Mouse (Mus musculus) intestine, embryonic 14.5 days (tissue): ENCODE data around the gene Adamts14. TPM values are rescaled to one million over a fixed set of nuclear protein-coding genes. Genes with fewer than 3 reads are reported as not detected.

Source experiments
- ATAC-seq: fragments of 200-750 bp; cut with Nextera tagmentation; replicated peaks from 2 replicates; pipeline ENCODE4 v1.8.0; 2017; ENCODE audit warnings: low read depth, moderate number of reproducible peaks, moderate TSS enrichment, moderate library complexity; ENCODE audit not compliant: low FRiP score, low TSS enrichment
- DNase-seq: peaks from one replicate; pipeline ENCODE4 v3.0.0-alpha.2; 2018; ENCODE audit warnings: low spot score
- H3K27ac ChIP-seq: fragments of 300-500 bp; sonication (generic); 2 replicates; pipeline ENCODE4 v1.5.1; 2014; ENCODE audit warnings: low read depth, mild to moderate bottlenecking, control low read depth
- H3K27me3 ChIP-seq: fragments of 300-500 bp; sonication (generic); replicated peaks from 2 replicates; pipeline ENCODE4 v1.6.1; 2014; ENCODE audit warnings: low read length, control low read depth; ENCODE audit not compliant: control insufficient read depth, insufficient read depth
- H3K36me3 ChIP-seq: fragments of 300-500 bp; sonication (generic); 2 replicates; pipeline ENCODE4 v1.6.1; 2014; ENCODE audit warnings: low read length, control low read depth; ENCODE audit not compliant: control insufficient read depth, insufficient read depth
- H3K4me1 ChIP-seq: fragments of 300-500 bp; sonication (generic); replicated peaks from 2 replicates; pipeline ENCODE4 v1.6.1; 2014; ENCODE audit warnings: low read length, control low read depth, mixed read lengths; ENCODE audit not compliant: control insufficient read depth, insufficient read depth
- H3K4me2 ChIP-seq: fragments of 300-500 bp; sonication (generic); 2 replicates; pipeline ENCODE4 v1.6.1; 2014; ENCODE audit warnings: low read length
- H3K4me3 ChIP-seq: fragments of 300-500 bp; sonication (generic); 2 replicates; pipeline ENCODE4 v1.5.1; 2014; ENCODE audit warnings: low read depth, low read length, control low read depth, mixed read lengths
- H3K9ac ChIP-seq: fragments of 300-500 bp; sonication (generic); 2 replicates; pipeline ENCODE4 v1.6.1; 2014; ENCODE audit warnings: mild to moderate bottlenecking, low read length
- H3K9me3 ChIP-seq: fragments of 300-500 bp; sonication (generic); 2 replicates; pipeline ENCODE4 v1.6.1; 2016; ENCODE audit warnings: low read length, control low read depth; ENCODE audit not compliant: control insufficient read depth
- WGBS: fragments of 180-500 bp; shearing (Covaris S2); extraction: QIAGEN DNeasy Blood & Tissue Kit; methylation state at CpG from one replicate; pipeline ENCODE4 v1.1.7; 2014; 5-methylcytosine and 5-hydroxymethylcytosine counted together
- polyA plus RNA-seq: library from polyadenylated mRNA; unstranded; fragments of >200 nt; fragmentation: Nextera tagmentation; extraction: Ambion mirVana; gene quantifications from 2 replicates; pipeline ENCODE4 v1.2.1, GENCODE M21; 2014

Adamts14 gene
- polyA plus RNA-seq, 1 experiment from 2014 or later: 1.2 TPM

GRCm38 (mm10) chr10:61176221-61176790 is 96.9 kb downstream of the Adamts14 start:
- Histone ChIP-seq H3K4me2 (peak overlapping the region; percentile 26), H3K9ac (no peak overlapping the region), H3K27ac (no peak overlapping the region), H3K4me1 (no peaks in the 10 kb centered on the region), H3K27me3 (no peaks in the 10 kb centered on the region; the same call in 1 of the 2 replicates), H3K36me3 (no peaks in the 10 kb centered on the region), H3K9me3 (no peaks in the 10 kb centered on the region), H3K4me3 (no peak overlapping the region)
- WGBS: 50% methylated on average over 7 of the region's 7 CpGs
- ATAC-seq: no peak
- DNase-seq: no peak

GRCm38 (mm10) chr10:61175442-61176204 is 97.6 kb downstream of the Adamts14 start:
- Histone ChIP-seq H3K9ac (no peak overlapping the region), H3K4me1 (no peaks in the 10 kb centered on the region), H3K27me3 (no peaks in the 10 kb centered on the region; the same call in 1 of the 2 replicates), H3K4me2 (peak overlapping the region; percentile 26), H3K4me3 (no peak overlapping the region), H3K27ac (no peak overlapping the region), H3K36me3 (no peaks in the 10 kb centered on the region), H3K9me3 (no peaks in the 10 kb centered on the region)
- WGBS: 16% methylated on average over 24 of the region's 24 CpGs
- peak; percentile 69 for DNase-seq
- no peak; the same call in 1 of the 2 replicates for ATAC-seq

GRCm38 (mm10) chr10:61174711-61175441 is 98.4 kb downstream of the Adamts14 start:
- H3K27ac ChIP-seq: no peak overlapping the region
- no peaks in the 10 kb centered on the region for H3K9me3 ChIP-seq
- DNase-seq: no peak
- no peak for ATAC-seq
- no peak overlapping the region for H3K9ac ChIP-seq
- H3K4me3 ChIP-seq: no peak overlapping the region
- no peak overlapping the region for H3K4me2 ChIP-seq
- H3K27me3 ChIP-seq: no peaks in the 10 kb centered on the region; the same call in 1 of the 2 replicates
- no peaks in the 10 kb centered on the region for H3K4me1 ChIP-seq
- WGBS: 34% methylated on average over 13 of the region's 13 CpGs
- no peaks in the 10 kb centered on the region for H3K36me3 ChIP-seq

- Histone ChIP-seq H3K9me3 (no peaks in the 10 kb centered on the region), H3K9ac (no peak overlapping the region), H3K36me3 (no peaks in the 10 kb centered on the region), H3K4me2 (no peak overlapping the region), H3K4me1 (no peaks in the 10 kb centered on the region), H3K27me3 (no peaks in the 10 kb centered on the region; the same call in 1 of the 2 replicates), H3K27ac (no peak overlapping the region), H3K4me3 (no peak overlapping the region)
- DNase-seq (no peak), ATAC-seq (no peak)
- 86% methylated on average over 4 of the region's 4 CpGs for WGBS
Observed at GRCm38 (mm10) chr10:61172496-61172895, 100.7 kb downstream of the Adamts14 start.

GRCm38 (mm10) chr10:61171654-61172053 is 101.6 kb downstream of the Adamts14 start, which contains the start of gene Tbata:
TSS of gene Tbata (plus strand) at chr10:61171954.
- no peaks in the 10 kb centered on the region for H3K4me1 ChIP-seq
- no peak within 1 kb of the TSS for H3K9ac ChIP-seq
- H3K36me3 ChIP-seq: no peaks in the 10 kb centered on the region
- WGBS: 69% methylated on average over 3 of the region's 3 CpGs
- no peak within 1 kb of the TSS for H3K27ac ChIP-seq
- H3K27me3 ChIP-seq: no peaks in the 10 kb centered on the region; the same call in 1 of the 2 replicates
- no peak within 1 kb of the TSS for H3K4me2 ChIP-seq
- ATAC-seq (no peak), DNase-seq (no peak)
- no peak within 1 kb of the TSS for H3K4me3 ChIP-seq
- no peaks in the 10 kb centered on the region for H3K9me3 ChIP-seq

- H3K9me3 ChIP-seq: no peaks in the 10 kb centered on the region
- H3K36me3 ChIP-seq: no peaks in the 10 kb centered on the region
- no peak overlapping the region for H3K4me2 ChIP-seq
- DNase-seq (no peak), ATAC-seq (no peak)
- no peak overlapping the region for H3K4me3 ChIP-seq
- WGBS: 59% methylated on average over 2 of the region's 2 CpGs
- no peaks in the 10 kb centered on the region; the same call in 1 of the 2 replicates for H3K27me3 ChIP-seq
- H3K4me1 ChIP-seq: no peaks in the 10 kb centered on the region
- no peak overlapping the region for H3K27ac ChIP-seq
- no peak overlapping the region for H3K9ac ChIP-seq
Observed at GRCm38 (mm10) chr10:61168393-61168792, 104.8 kb downstream of the Adamts14 start.

- Histone ChIP-seq H3K9me3 (no peaks in the 10 kb centered on the region), H3K27me3 (no peaks in the 10 kb centered on the region; the same call in 1 of the 2 replicates), H3K36me3 (no peaks in the 10 kb centered on the region), H3K27ac (no peak overlapping the region), H3K4me1 (no peaks in the 10 kb centered on the region), H3K4me2 (no peak overlapping the region), H3K9ac (no peak overlapping the region), H3K4me3 (no peak overlapping the region)
- WGBS: 40% methylated on average over 9 of the region's 9 CpGs
- ATAC-seq: no peak
- no peak for DNase-seq
Observed at GRCm38 (mm10) chr10:61167333-61168096, 105.7 kb downstream of the Adamts14 start.

GRCm38 (mm10) chr10:61162366-61162765 is 110.9 kb downstream of the Adamts14 start:
- DNase-seq (no peak), ATAC-seq (no peak)
- Histone ChIP-seq H3K4me2 (no peak overlapping the region), H3K27me3 (no peaks in the 10 kb centered on the region), H3K9ac (no peak overlapping the region), H3K27ac (no peak overlapping the region), H3K4me1 (no peaks in the 10 kb centered on the region), H3K9me3 (no peaks in the 10 kb centered on the region), H3K4me3 (no peak overlapping the region), H3K36me3 (no peaks in the 10 kb centered on the region)
- WGBS: 61% methylated on average over 3 of the region's 3 CpGs
